Mouse (Mus musculus) neural tube, embryonic 11.5 days (tissue): ENCODE measurements at regions not wholly inside any gene's neighbourhood (a gene's known extent, or its start where the extent isn't known, plus 50 kb on each side); places are given as distances from the start of the nearest gene placed in this dataset.

Experiments
- ATAC-seq: fragments of 200-750 bp; cut with Nextera tagmentation; 2 replicates; pipeline ENCODE4 v1.8.0; 2017; ENCODE audit warnings: moderate number of reproducible peaks, mild to moderate bottlenecking, moderate TSS enrichment, moderate library complexity; ENCODE audit not compliant: insufficient read depth, low FRiP score, low TSS enrichment
- DNase-seq: peaks from one replicate; pipeline ENCODE4 v3.0.0-alpha.2; 2015; ENCODE audit warnings: low spot score
- H3K27ac ChIP-seq: fragments of 300-500 bp; sonication (generic); 2 replicates; pipeline ENCODE4 v1.5.1; 2014; ENCODE audit warnings: low read depth, mild to moderate bottlenecking, low read length
- H3K27me3 ChIP-seq: fragments of 300-500 bp; sonication (generic); 2 replicates; pipeline ENCODE4 v1.6.1; 2014; ENCODE audit warnings: mild to moderate bottlenecking, low read length, mixed read lengths; ENCODE audit not compliant: control insufficient read depth, insufficient read depth
- H3K36me3 ChIP-seq: fragments of 300-500 bp; sonication (generic); 2 replicates; pipeline ENCODE4 v1.6.1; 2014; ENCODE audit warnings: mild to moderate bottlenecking, low read length, moderate library complexity, mixed read lengths; ENCODE audit not compliant: control insufficient read depth, insufficient read depth
- H3K4me1 ChIP-seq: fragments of 300-500 bp; sonication (generic); 2 replicates; pipeline ENCODE4 v1.6.1; 2014; ENCODE audit warnings: low read length, mixed read lengths; ENCODE audit not compliant: control insufficient read depth, insufficient read depth
- H3K4me2 ChIP-seq: fragments of 300-500 bp; sonication (generic); 2 replicates; pipeline ENCODE4 v1.6.1; 2014; ENCODE audit warnings: low read depth, mild to moderate bottlenecking, moderate library complexity
- H3K4me3 ChIP-seq: fragments of 300-500 bp; sonication (generic); 2 replicates; pipeline ENCODE4 v1.5.1; 2014; ENCODE audit warnings: low read depth, low read length
- H3K9ac ChIP-seq: fragments of 300-500 bp; sonication (generic); 2 replicates; pipeline ENCODE4 v1.6.1; 2014; ENCODE audit warnings: mild to moderate bottlenecking, low read length
- H3K9me3 ChIP-seq: fragments of 300-500 bp; sonication (generic); 2 replicates; pipeline ENCODE4 v1.6.1; 2016; ENCODE audit warnings: low read length; ENCODE audit not compliant: control insufficient read depth
- WGBS: fragments of 180-500 bp; shearing (Covaris S2); extraction: QIAGEN DNeasy Blood & Tissue Kit; methylation state at CpG from one replicate; pipeline ENCODE4 v1.1.7; 2014; 5-methylcytosine and 5-hydroxymethylcytosine counted together

- ATAC-seq: no peak
- no peak overlapping the region for H3K4me3 ChIP-seq
- H3K36me3 ChIP-seq: no peaks in the 10 kb centered on the region
- H3K27ac ChIP-seq: no peak overlapping the region
- no peak overlapping the region for H3K9ac ChIP-seq
- no peaks in the 10 kb centered on the region for H3K9me3 ChIP-seq
- DNase-seq: no peak
- no peaks in the 10 kb centered on the region for H3K27me3 ChIP-seq
- H3K4me2 ChIP-seq: no peak overlapping the region
- WGBS: 89% methylated on average over 1 of the region's 1 CpGs
- H3K4me1 ChIP-seq: no peaks in the 10 kb centered on the region
Measured at GRCm38 (mm10) chr4:89403151-89403550, 92.3 kb upstream of the Cdkn2b start.

- DNase-seq (no peak), ATAC-seq (no peak)
- Histone ChIP-seq H3K9ac (no peak overlapping the region), H3K36me3 (no peaks in the 10 kb centered on the region), H3K4me1 (no peaks in the 10 kb centered on the region), H3K27me3 (no peaks in the 10 kb centered on the region), H3K9me3 (no peaks in the 10 kb centered on the region), H3K27ac (no peak overlapping the region), H3K4me2 (no peak overlapping the region), H3K4me3 (no peak overlapping the region)
- 86% methylated on average over 5 of the region's 5 CpGs for WGBS
Measured at GRCm38 (mm10) chr4:89402324-89402723, 91.5 kb upstream of the Cdkn2b start.

GRCm38 (mm10) chr4:89401696-89402095 lies 90.9 kb upstream of the Cdkn2b start:
- H3K4me3 ChIP-seq: no peak overlapping the region
- H3K9me3 ChIP-seq: no peaks in the 10 kb centered on the region
- WGBS: 86% methylated on average over 2 of the region's 2 CpGs
- DNase-seq (no peak), ATAC-seq (no peak)
- H3K9ac ChIP-seq: no peak overlapping the region
- H3K27me3 ChIP-seq: no peaks in the 10 kb centered on the region
- no peaks in the 10 kb centered on the region for H3K36me3 ChIP-seq
- H3K4me2 ChIP-seq: no peak overlapping the region
- no peaks in the 10 kb centered on the region for H3K4me1 ChIP-seq
- no peak overlapping the region for H3K27ac ChIP-seq

GRCm38 (mm10) chr4:89400342-89400741 lies 89.5 kb upstream of the Cdkn2b start:
- Histone ChIP-seq H3K9me3 (no peaks in the 10 kb centered on the region), H3K27ac (no peak overlapping the region), H3K9ac (no peak overlapping the region), H3K4me2 (no peak overlapping the region), H3K27me3 (no peaks in the 10 kb centered on the region), H3K4me3 (no peak overlapping the region), H3K36me3 (no peaks in the 10 kb centered on the region), H3K4me1 (no peaks in the 10 kb centered on the region)
- 89% methylated on average over 3 of the region's 3 CpGs for WGBS
- ATAC-seq: no peak
- DNase-seq: no peak

- DNase-seq (no peak), ATAC-seq (no peak)
Measured at GRCm38 (mm10) chr4:89399277-89399676, 88.4 kb upstream of the Cdkn2b start.

GRCm38 (mm10) chr4:89396020-89396419 lies 85.2 kb upstream of the Cdkn2b start:
- Histone ChIP-seq H3K4me3 (no peak overlapping the region), H3K4me2 (no peak overlapping the region), H3K27ac (no peak overlapping the region), H3K4me1 (no peaks in the 10 kb centered on the region), H3K9ac (no peak overlapping the region), H3K9me3 (no peaks in the 10 kb centered on the region), H3K27me3 (no peaks in the 10 kb centered on the region), H3K36me3 (no peaks in the 10 kb centered on the region)
- 92% methylated on average over 2 of the region's 2 CpGs for WGBS
- DNase-seq: no peak
- no peak for ATAC-seq

More at GRCm38 (mm10) chr4:89399277-89399676, 88.4 kb upstream of the Cdkn2b start:
- Histone ChIP-seq H3K27ac (no peak overlapping the region), H3K9ac (no peak overlapping the region), H3K9me3 (no peaks in the 10 kb centered on the region), H3K4me2 (no peak overlapping the region), H3K27me3 (no peaks in the 10 kb centered on the region), H3K4me3 (no peak overlapping the region), H3K36me3 (no peaks in the 10 kb centered on the region), H3K4me1 (no peaks in the 10 kb centered on the region)
- 76% methylated on average over 2 of the region's 2 CpGs for WGBS

GRCm38 (mm10) chr4:89395336-89395735 lies 84.5 kb upstream of the Cdkn2b start:
- Histone ChIP-seq H3K9ac (no peak overlapping the region), H3K27me3 (no peaks in the 10 kb centered on the region), H3K9me3 (no peaks in the 10 kb centered on the region), H3K27ac (no peak overlapping the region), H3K36me3 (no peaks in the 10 kb centered on the region), H3K4me1 (no peaks in the 10 kb centered on the region), H3K4me3 (no peak overlapping the region), H3K4me2 (no peak overlapping the region)
- ATAC-seq (no peak), DNase-seq (no peak)

GRCm38 (mm10) chr4:89393251-89393711 lies 82.4 kb upstream of the Cdkn2b start:
- ATAC-seq (no peak), DNase-seq (no peak)
- Histone ChIP-seq H3K4me3 (no peak overlapping the region), H3K4me1 (no peaks in the 10 kb centered on the region), H3K4me2 (no peak overlapping the region), H3K27ac (no peak overlapping the region), H3K9me3 (no peaks in the 10 kb centered on the region), H3K27me3 (no peaks in the 10 kb centered on the region), H3K9ac (no peak overlapping the region), H3K36me3 (no peaks in the 10 kb centered on the region)
- 88% methylated on average over 2 of the region's 2 CpGs for WGBS

- Histone ChIP-seq H3K4me3 (no peak overlapping the region), H3K27ac (no peak overlapping the region), H3K9me3 (no peaks in the 10 kb centered on the region), H3K4me1 (no peaks in the 10 kb centered on the region), H3K27me3 (no peaks in the 10 kb centered on the region), H3K9ac (no peak overlapping the region), H3K4me2 (no peak overlapping the region), H3K36me3 (no peaks in the 10 kb centered on the region)
- DNase-seq (no peak), ATAC-seq (no peak)
Measured at GRCm38 (mm10) chr4:89392791-89393190, 82.0 kb upstream of the Cdkn2b start.
